Mouse (Mus musculus) hindbrain, embryonic 16.5 days (tissue): ENCODE results near the gene Rabgap1. TPM values are rescaled to one million over a fixed set of nuclear protein-coding genes. Genes with fewer than 3 reads are reported as not detected.

Source experiments
- ATAC-seq: fragments of 200-750 bp; cut with Nextera tagmentation; 2 replicates; pipeline ENCODE4 v1.8.0; 2017; ENCODE audit warnings: moderate TSS enrichment, moderate library complexity
- H3K27ac ChIP-seq: fragments of 300-500 bp; sonication (generic); 2 replicates; pipeline ENCODE4 v1.5.1; 2014; ENCODE audit warnings: low read depth, mild to moderate bottlenecking, control low read depth, low read length, moderate library complexity
- H3K27me3 ChIP-seq: fragments of 300-500 bp; sonication (generic); replicated peaks from 2 replicates; pipeline ENCODE4 v1.6.1; 2014; ENCODE audit warnings: low read length; ENCODE audit not compliant: control insufficient read depth, insufficient read depth
- H3K36me3 ChIP-seq: fragments of 300-500 bp; sonication (generic); 2 replicates; pipeline ENCODE4 v1.6.1; 2014; ENCODE audit warnings: mild to moderate bottlenecking, low read length, moderate library complexity, mixed read lengths; ENCODE audit not compliant: control insufficient read depth, insufficient read depth
- H3K4me1 ChIP-seq: fragments of 300-500 bp; sonication (generic); 2 replicates; pipeline ENCODE4 v1.6.1; 2014; ENCODE audit warnings: low read depth, low read length; ENCODE audit not compliant: control insufficient read depth, insufficient read depth
- H3K4me2 ChIP-seq: fragments of 300-500 bp; sonication (generic); 2 replicates; pipeline ENCODE4 v1.6.1; 2014; ENCODE audit warnings: mild to moderate bottlenecking, low read length, control low read depth, moderate library complexity
- H3K4me3 ChIP-seq: fragments of 300-500 bp; sonication (generic); 2 replicates; pipeline ENCODE4 v1.5.1; 2014; ENCODE audit warnings: mild to moderate bottlenecking, low read length, control low read depth, moderate library complexity
- H3K9ac ChIP-seq: fragments of 300-500 bp; sonication (generic); 2 replicates; pipeline ENCODE4 v1.6.1; 2014; ENCODE audit warnings: low read depth, mild to moderate bottlenecking, control low read depth, low read length, moderate library complexity
- H3K9me3 ChIP-seq: fragments of 300-500 bp; sonication (generic); 2 replicates; pipeline ENCODE4 v1.6.1; 2014; ENCODE audit warnings: mild to moderate bottlenecking, low read length, moderate library complexity; ENCODE audit not compliant: control insufficient read depth
- WGBS: fragments of 180-500 bp; shearing (Covaris S2); extraction: QIAGEN DNeasy Blood & Tissue Kit; methylation state at CpG from one replicate; pipeline ENCODE4 v1.1.7; 2014; 5-methylcytosine and 5-hydroxymethylcytosine counted together
- polyA plus RNA-seq: library from polyadenylated mRNA; unstranded; fragments of >200 nt; fragmentation: Nextera tagmentation; extraction: Ambion mirVana; gene quantifications from 2 replicates; pipeline ENCODE4 v1.2.1, GENCODE M21; 2015

Gene Rabgap1
- polyA plus RNA-seq, 1 experiment from 2014 or later, result 49.2 TPM

- Histone ChIP-seq H3K27me3 (no peaks in the 10 kb centered on the region), H3K9ac (peak overlapping the region; percentile 96), H3K27ac (peak overlapping the region; percentile 87), H3K36me3 (no peaks in the 10 kb centered on the region), H3K4me2 (peak overlapping the region; percentile 76), H3K9me3 (no peaks in the 10 kb centered on the region), H3K4me1 (peaks cover 9% of the 10 kb centered on the region), H3K4me3 (peak overlapping the region; percentile 79)
- peak; percentile 97 for ATAC-seq
- WGBS, result 12% methylated on average over 24 of the region's 44 CpGs
These were observed 8.7 kb downstream of the Rabgap1 start for GRCm38 (mm10) chr2:37451667-37452375.

GRCm38 (mm10) chr2:37452376-37452760 is 9.3 kb downstream of the Rabgap1 start:
- Histone ChIP-seq H3K4me2 (peak overlapping the region; percentile 76), H3K27ac (peak overlapping the region; percentile 87), H3K4me3 (peak overlapping the region; percentile 79), H3K36me3 (no peaks in the 10 kb centered on the region), H3K9ac (peak overlapping the region; percentile 96), H3K27me3 (no peaks in the 10 kb centered on the region), H3K9me3 (no peaks in the 10 kb centered on the region), H3K4me1 (peaks cover 9% of the 10 kb centered on the region)
- WGBS, result 3% methylated on average over 19 of the region's 24 CpGs
- ATAC-seq, result peak; percentile 87

- H3K27ac ChIP-seq, result no peak overlapping the region
- H3K36me3 ChIP-seq, result no peaks in the 10 kb centered on the region
- ATAC-seq, result no peak
- no peak overlapping the region for H3K4me3 ChIP-seq
- H3K27me3 ChIP-seq, result no peaks in the 10 kb centered on the region
- H3K9me3 ChIP-seq, result no peaks in the 10 kb centered on the region
- 94% methylated on average over 4 of the region's 4 CpGs for WGBS
- no peak overlapping the region for H3K4me2 ChIP-seq
- H3K4me1 ChIP-seq, result no peaks in the 10 kb centered on the region
- H3K9ac ChIP-seq, result no peak overlapping the region
These were observed 17.6 kb downstream of the Rabgap1 start for GRCm38 (mm10) chr2:37460707-37461106.

- Histone ChIP-seq H3K4me3 (no peak overlapping the region), H3K27ac (no peak overlapping the region), H3K9ac (no peak overlapping the region), H3K9me3 (no peaks in the 10 kb centered on the region), H3K36me3 (peaks cover 2% of the 10 kb centered on the region; the same call in 1 of the 2 replicates), H3K4me1 (no peaks in the 10 kb centered on the region), H3K4me2 (no peak overlapping the region), H3K27me3 (no peaks in the 10 kb centered on the region)
- 94% methylated on average over 4 of the region's 4 CpGs for WGBS
- ATAC-seq, result no peak
These were observed 23.2 kb downstream of the Rabgap1 start for GRCm38 (mm10) chr2:37466266-37466665.

GRCm38 (mm10) chr2:37479559-37479958 is 36.5 kb downstream of the Rabgap1 start:
- ATAC-seq, result no peak
- H3K36me3 ChIP-seq, result peaks cover 27% of the 10 kb centered on the region
- H3K9ac ChIP-seq, result no peak overlapping the region

GRCm38 (mm10) chr2:37480039-37480438 is 37.0 kb downstream of the Rabgap1 start:
- Histone ChIP-seq H3K36me3 (peaks cover 27% of the 10 kb centered on the region), H3K4me1 (no peaks in the 10 kb centered on the region), H3K27ac (no peak overlapping the region), H3K27me3 (no peaks in the 10 kb centered on the region), H3K9me3 (no peaks in the 10 kb centered on the region), H3K9ac (no peak overlapping the region), H3K4me3 (no peak overlapping the region), H3K4me2 (no peak overlapping the region)
- ATAC-seq, result no peak
- WGBS, result 96% methylated on average over 2 of the region's 2 CpGs

More at GRCm38 (mm10) chr2:37479559-37479958, 36.5 kb downstream of the Rabgap1 start:
- H3K4me3 ChIP-seq, result no peak overlapping the region
- no peaks in the 10 kb centered on the region for H3K27me3 ChIP-seq
- H3K9me3 ChIP-seq, result no peaks in the 10 kb centered on the region
- H3K27ac ChIP-seq, result no peak overlapping the region
- H3K4me2 ChIP-seq, result no peak overlapping the region
- H3K4me1 ChIP-seq, result no peaks in the 10 kb centered on the region

- Histone ChIP-seq H3K9ac (no peak overlapping the region), H3K27me3 (no peaks in the 10 kb centered on the region), H3K27ac (no peak overlapping the region), H3K9me3 (no peaks in the 10 kb centered on the region), H3K36me3 (peaks cover 12% of the 10 kb centered on the region; the same call in 1 of the 2 replicates), H3K4me2 (no peak overlapping the region), H3K4me1 (no peaks in the 10 kb centered on the region), H3K4me3 (no peak overlapping the region)
- 96% methylated on average over 2 of the region's 2 CpGs for WGBS
- ATAC-seq, result no peak
These were observed 41.1 kb downstream of the Rabgap1 start for GRCm38 (mm10) chr2:37484165-37484564.

GRCm38 (mm10) chr2:37485370-37485769 is 42.3 kb downstream of the Rabgap1 start:
- Histone ChIP-seq H3K4me1 (no peaks in the 10 kb centered on the region), H3K4me2 (no peak overlapping the region), H3K9ac (no peak overlapping the region), H3K9me3 (no peaks in the 10 kb centered on the region), H3K36me3 (peaks cover 22% of the 10 kb centered on the region), H3K27me3 (no peaks in the 10 kb centered on the region), H3K27ac (no peak overlapping the region), H3K4me3 (no peak overlapping the region)
- no peak for ATAC-seq
- 89% methylated on average over 1 of the region's 1 CpGs for WGBS

GRCm38 (mm10) chr2:37486408-37486807 is 43.3 kb downstream of the Rabgap1 start:
- no peaks in the 10 kb centered on the region for H3K9me3 ChIP-seq
- H3K9ac ChIP-seq, result no peak overlapping the region
- peaks cover 23% of the 10 kb centered on the region for H3K36me3 ChIP-seq
- H3K27ac ChIP-seq, result no peak overlapping the region
- ATAC-seq, result no peak
- H3K27me3 ChIP-seq, result no peaks in the 10 kb centered on the region
- H3K4me3 ChIP-seq, result no peak overlapping the region
- H3K4me2 ChIP-seq, result no peak overlapping the region
- no peaks in the 10 kb centered on the region for H3K4me1 ChIP-seq
